Mouse (Mus musculus) ES-CJ7 (cell line): ENCODE measurements around the gene Rab27a.

ENCODE experiments used
- DNase-seq: peaks from one replicate; pipeline ENCODE4 v3.0.0; 2011; ENCODE audit warnings: low read depth, low spot score

Rab27a gene

DNA sequence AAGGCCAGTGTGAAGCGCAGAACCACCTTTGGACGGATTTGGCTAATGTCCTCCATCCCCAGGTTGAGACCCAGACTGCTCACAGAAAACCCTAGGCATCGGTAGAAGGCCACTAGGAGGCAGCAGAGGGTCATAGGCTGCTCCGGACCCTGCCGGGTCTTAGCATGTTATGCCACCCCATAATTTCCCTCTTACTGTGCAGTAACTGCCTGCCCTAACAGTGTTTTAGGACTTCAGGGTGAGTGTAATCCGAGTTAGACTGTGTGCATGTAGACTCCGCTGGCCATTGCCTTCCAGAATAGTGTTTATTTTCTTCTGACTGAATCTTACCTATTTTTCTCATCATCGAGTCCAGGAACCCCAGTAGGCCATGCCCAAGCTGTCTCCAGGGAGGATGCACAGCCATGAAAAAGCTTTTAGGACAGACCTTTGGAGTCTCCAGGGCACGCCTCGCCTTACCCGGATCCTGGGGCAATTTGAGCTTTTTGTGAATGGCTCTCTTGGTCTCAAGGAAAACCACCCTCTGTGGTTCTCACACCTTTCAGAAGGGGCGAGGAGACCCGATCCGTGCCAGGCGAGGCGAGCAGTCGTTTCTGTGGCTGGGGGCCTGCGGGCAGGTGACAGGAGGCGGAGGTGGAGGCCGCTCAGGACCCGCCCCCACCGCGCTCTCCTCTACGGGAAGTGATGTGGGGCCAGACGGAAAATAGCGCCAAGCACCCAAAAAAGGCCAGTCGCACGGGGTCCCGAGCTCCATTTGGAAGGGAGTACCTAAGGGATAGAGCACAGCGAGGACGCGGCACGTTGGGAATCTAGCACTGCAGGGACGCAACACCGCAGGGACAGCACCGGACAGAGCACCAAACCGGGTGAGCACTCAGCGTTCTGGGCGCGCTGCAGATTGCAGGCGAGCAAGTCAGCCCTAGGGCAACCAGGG, at the start of gene Rab27a:
Rab27a (plus strand) TSS at position 709 of the 934 bp plus-strand sequence.
- peak; percentile 84 for DNase-seq

- peak; percentile 92 for DNase-seq
Observed at GRCm38 (mm10) chr9:72996167-72996566, 48.5 kb upstream of the Rab27a start.

DNA sequence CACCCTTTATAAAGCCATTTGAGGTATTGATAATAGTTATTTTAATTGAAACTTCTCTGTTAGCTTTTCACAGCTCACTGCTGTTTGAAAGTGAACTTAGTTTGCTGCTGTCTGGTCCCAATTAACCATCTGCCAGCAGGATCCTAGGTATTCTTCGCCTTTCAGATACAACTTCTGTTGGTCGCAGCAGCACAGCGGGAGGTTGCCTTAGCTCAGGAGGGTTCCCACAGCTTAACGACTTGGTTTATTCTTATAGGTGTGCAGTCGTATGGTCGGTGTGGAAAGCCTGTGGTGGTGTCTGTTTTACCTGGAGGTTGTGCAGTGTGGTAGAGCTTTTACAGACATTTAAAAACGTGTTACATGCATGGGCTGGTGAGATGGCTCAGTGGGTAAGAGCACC, 47.8 kb upstream of the Rab27a start:
- peak; percentile 71 for DNase-seq

DNA sequence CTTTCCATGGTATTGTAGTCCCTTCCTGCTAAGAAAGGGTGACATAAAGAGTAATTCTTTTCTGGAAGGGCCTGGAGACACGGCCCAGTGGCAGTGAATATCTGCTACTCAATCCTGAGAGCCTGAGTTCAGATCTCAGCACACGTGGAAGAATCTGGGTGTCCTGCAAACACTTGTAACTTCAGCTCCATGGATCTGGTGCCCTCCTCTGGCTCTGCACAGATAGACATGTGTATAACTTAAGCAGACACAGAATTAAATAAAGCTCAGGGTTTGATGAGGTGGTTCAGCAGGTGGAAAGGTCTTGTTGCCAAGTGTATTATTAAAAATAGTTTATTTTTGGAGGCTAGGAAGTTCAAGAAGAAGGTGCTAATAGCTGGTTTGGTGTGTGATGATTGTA, 44.2 kb upstream of the Rab27a start:
- no peak for DNase-seq

DNA sequence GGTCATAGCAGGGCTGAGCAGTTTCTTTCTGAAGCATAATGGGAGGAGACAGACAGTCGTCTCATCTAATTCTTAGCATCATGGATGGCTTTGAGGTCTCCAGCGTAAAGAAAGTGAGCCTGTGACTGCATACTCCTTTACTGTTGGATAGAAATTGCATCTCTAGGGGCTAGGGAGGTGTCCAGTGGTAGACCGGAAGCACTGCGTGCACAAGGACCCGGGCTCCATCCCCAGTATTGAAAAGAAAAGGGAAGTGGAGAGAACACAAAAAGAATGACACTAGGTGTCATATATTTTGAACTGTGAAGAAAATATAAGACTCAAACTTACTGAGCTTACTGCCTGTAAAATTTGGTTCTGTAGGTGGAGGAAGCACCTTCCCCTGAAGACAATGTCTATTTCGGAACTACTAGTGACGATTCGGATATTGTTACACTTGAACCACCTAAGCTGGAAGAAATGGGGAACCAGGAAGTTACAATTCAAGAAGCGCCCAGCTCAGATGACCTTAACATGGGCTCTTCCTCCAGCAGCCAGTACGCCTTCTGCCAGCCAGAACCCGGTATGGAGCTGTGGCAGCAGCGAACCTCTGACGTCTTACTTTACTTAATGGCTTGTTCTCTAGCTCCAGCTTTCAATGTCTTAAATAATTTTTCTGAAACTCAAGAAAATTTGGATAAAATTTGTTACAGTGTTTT, 43.2 kb upstream of the Rab27a start:
- DNase-seq = no peak

DNA sequence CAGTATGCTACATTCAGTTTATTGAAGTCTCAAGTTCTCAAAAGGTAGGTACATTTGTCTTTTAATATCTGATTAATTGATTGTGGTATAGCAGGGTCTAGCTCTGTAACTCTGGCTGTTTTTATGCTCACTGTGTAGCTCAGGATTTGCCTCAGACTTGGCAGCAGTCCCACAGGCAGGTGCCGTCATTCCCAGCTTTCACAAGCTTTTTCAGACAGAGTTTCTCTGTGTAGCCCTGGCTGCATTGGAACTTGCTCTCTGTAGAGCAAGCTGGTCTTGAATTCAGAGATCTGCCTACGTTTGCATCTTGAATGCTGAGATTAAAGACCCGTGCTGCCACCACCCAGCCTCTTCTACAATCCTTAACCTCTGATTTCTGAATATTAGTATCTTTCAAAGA, 42.5 kb upstream of the Rab27a start:
- DNase-seq = no peak

DNA sequence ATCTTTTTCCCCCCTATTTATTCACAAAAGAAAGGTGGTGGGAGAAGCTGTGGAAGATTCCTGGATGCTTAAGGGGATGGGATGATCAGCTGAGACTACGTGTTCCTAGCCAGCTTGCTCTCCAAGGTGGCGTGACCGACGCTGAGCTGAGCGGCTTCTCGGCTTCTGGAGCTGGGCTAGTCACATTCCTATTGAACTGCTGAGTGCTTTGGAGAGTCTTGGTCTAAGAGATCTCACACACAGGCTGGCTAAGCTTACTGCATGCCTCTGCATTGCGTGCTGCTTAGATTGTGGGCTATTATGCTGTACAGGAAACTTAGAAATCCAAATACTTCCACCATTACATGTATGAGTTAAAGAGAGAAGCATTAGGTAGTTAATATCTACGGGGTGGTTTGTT, 40.6 kb upstream of the Rab27a start:
- no peak for DNase-seq

DNA sequence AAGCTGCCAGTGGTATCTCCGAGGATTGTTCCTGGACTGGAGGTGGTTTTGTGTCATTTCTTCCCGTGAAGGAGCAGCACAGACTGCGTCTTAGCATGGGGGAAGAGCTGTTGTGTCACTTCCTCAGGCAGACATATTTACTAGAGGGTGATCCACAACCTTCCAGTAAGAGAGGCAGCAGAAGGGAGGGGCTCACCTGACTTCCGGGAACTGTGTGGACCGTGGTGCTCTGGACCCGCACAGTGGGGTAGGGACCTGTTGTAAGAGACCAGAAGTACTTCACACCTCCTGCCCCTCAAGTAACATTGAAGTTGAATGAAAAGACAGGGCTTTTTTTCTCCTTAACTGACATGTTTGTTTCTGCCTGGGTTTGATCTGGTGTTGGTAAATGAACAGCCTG, 39.5 kb upstream of the Rab27a start:
- DNase-seq = peak; percentile 62

GRCm38 (mm10) chr9:73006175-73006574, 38.5 kb upstream of the Rab27a start:
- DNase-seq = peak; percentile 43

DNA sequence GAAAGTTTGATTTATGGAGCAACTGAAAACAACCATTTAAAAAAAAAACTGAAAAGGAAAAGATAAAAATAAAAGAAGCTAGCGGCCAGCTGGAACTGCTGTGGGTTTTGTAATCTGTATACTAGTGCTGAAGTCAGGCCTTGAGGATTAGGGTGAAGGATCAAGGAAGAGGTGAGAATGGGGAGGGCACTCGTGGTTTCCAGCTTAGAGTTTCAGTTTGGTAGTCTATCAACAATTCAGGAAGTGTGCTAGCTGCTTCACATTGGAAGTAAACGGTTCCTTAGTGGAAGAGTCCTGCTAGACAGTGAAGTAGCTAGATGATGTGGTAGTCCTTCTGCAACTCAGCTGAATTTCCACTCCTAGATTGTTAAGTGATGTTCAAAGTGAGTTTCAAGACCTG, 36.3 kb upstream of the Rab27a start:
- DNase-seq = no peak

DNA sequence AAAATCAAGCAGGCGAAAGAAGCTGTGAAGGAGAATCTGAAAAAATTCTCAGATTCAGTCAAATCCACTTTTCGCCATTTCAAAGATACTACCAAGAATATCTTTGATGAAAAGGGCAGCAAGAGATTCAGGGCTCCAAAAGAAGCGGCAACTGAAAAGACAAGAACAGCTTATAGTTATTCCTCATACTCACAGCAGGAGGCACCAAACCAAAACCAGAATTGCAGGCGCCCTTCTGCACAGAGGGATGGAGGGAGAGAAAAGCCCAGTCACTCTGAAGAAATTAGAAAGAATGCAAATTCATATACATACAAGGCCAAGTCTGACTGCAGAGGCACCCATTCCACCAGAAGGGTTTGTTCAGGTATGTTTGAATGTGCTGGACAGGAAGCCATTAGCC, 32.0 kb upstream of the Rab27a start:
- no peak for DNase-seq

- no peak for DNase-seq
Observed at GRCm38 (mm10) chr9:73014724-73015123, 29.9 kb upstream of the Rab27a start.

DNA sequence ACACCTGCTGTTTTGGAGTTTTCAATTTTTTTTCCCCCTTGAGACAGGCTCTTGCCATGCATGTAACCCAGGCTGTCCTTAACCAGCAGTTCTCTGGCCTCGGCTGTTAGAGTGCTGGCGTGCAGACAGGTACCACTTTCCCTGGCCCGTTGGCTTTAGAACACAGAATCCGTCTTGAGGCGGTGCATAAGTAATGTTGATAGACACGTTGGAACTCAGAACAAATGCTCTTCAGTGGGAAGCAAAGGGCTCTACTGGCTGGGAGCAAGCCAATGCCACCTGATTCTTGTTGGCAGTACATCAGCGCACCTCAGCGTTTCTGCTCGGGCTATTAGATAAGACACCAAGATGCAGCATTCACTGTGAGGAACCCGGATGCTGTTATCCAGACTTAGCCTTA, 24.8 kb upstream of the Rab27a start:
- DNase-seq = no peak

DNA sequence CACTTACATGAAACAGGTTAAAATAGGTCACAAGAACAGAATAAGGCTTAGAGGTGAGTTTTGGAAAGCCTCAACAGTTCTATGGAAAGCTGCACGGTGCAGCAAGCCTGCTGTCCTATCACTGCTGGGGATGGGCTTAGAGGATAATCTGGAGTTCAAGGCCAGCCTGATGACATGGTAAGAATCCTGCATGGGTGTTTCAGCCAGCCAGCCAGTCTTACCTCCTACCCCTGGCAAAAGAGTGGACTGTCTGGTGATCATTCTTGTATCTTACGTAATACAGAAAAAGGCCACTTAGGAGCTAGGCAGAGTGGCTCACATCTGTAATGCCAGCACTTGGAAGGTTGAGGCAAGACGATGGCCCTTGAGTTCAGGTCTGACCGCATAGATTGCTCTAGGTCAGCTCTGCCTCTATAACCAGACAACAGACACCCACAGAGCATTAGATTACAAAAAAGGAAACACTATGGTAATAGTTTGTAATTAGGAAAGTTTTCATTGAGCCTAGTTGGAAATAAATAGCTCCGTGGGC, 24.0 kb upstream of the Rab27a start:
- no peak for DNase-seq

DNA sequence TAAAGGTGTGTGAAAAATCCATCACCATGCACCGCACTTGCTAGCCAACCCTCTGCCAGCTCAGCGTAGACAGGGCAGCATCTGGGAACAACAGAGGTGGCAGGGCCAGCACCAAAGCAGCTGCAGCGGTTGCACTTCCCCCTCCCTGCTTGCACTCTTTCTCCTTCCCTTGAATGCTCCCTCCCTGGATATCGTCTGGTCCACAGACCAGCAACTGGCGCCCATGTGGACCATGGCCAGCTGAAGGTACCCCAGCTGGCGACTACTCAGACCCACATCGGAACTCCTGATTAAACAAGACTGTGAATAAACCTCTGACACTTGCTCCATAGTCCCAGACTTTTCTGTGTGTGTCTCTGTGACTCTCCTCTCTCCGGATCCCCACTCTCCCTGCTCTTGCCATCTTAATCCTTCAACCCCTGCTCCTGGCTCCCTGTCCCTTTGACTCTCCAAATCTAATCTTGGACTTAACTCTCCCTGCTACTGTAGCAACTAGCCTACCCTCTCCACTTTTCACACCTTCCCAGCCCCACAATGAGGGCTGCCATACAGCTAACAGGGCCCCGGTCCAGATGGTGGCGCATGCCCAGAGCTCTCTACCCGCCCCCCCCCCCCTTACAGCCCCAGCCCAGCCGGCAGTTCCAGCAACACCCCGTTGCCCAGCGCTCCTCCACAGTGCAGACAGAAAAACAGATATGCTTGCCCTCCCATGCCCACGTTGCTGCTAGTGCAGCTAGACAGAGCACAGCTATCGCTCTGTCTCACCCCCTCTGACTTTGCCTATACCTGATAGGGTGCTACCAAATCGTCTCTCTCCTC, 18.6 kb upstream of the Rab27a start:
- DNase-seq = peak; percentile 79

GRCm38 (mm10) chr9:73030443-73030842, 14.2 kb upstream of the Rab27a start:
- no peak for DNase-seq

- DNase-seq = no peak
Observed at GRCm38 (mm10) chr9:73031421-73031820, 13.2 kb upstream of the Rab27a start.

GRCm38 (mm10) chr9:73033406-73033805, 11.2 kb upstream of the Rab27a start:
- DNase-seq = no peak

- DNase-seq = peak; percentile 90
Observed at GRCm38 (mm10) chr9:73039222-73039945, 5.3 kb upstream of the Rab27a start.

- DNase-seq = no peak
Observed at GRCm38 (mm10) chr9:73040080-73040479, 4.6 kb upstream of the Rab27a start, which contains the start of gene Pigb. TSS of gene Pigb (minus strand) at chr9:73040378.

- DNase-seq = no peak
Observed at GRCm38 (mm10) chr9:73045204-73045603, 550 bp downstream of the Rab27a start.
